Mouse (Mus musculus) forebrain, embryonic 10.5 days (tissue): ENCODE measurements around the gene Ccdc125. TPM values are rescaled to one million over a fixed set of nuclear protein-coding genes. Genes with fewer than 3 reads are reported as not detected.

Experiments
- polyA plus RNA-seq: library from polyadenylated mRNA; unstranded; fragments of >200 nt; fragmentation: Nextera tagmentation; extraction: Ambion mirVana; gene quantifications from 2 replicates; pipeline ENCODE4 v1.2.1, GENCODE M21; 2016

Gene Ccdc125
- polyA plus RNA-seq, 1 experiment from 2014 or later: 3.9 TPM

Other genes starting within 250 kb of the Ccdc125 start
- not detected in 2 replicates for gene Naip1, start 216.8 kb upstream of the Ccdc125 start, polyA plus RNA-seq
- 92.8 and 96.4 TPM in 2 replicates for gene Gtf2h2, start 177.1 kb upstream of the Ccdc125 start, polyA plus RNA-seq
- gene Ocln, start 117.0 kb upstream of the Ccdc125 start, polyA plus RNA-seq: 3.1 and 3.6 TPM in 2 replicates
- gene Marveld2, start 52.7 kb upstream of the Ccdc125 start, polyA plus RNA-seq: 3.7 and 4.3 TPM in 2 replicates
- 382 and 391 TPM in 2 replicates for gene Ak6, start 18.7 kb upstream of the Ccdc125 start, polyA plus RNA-seq
- 21.3 TPM in 2 replicates for gene Rad17, start 18.7 kb upstream of the Ccdc125 start, polyA plus RNA-seq
- gene Taf9, start 18.1 kb upstream of the Ccdc125 start, polyA plus RNA-seq: 15.1 and 18.8 TPM in 2 replicates
- 99.7 and 101 TPM in 2 replicates for gene Cdk7, start 61.2 kb downstream of the Ccdc125 start, polyA plus RNA-seq
- 139 and 152 TPM in 2 replicates for gene Mrps36, start 74.9 kb downstream of the Ccdc125 start, polyA plus RNA-seq
- gene Cenph, start 106.2 kb downstream of the Ccdc125 start, polyA plus RNA-seq: 73.4 and 74.5 TPM in 2 replicates
- gene Ccnb1, start 116.9 kb downstream of the Ccdc125 start, polyA plus RNA-seq: 495 and 524 TPM in 2 replicates
- gene Slc30a5, start 163.7 kb downstream of the Ccdc125 start, polyA plus RNA-seq: 37.0 and 38.5 TPM in 2 replicates